Comparison of ENCODE assay signal across 9 mouse cellular contexts in genomic region chr8:44985326-44986288, GRCm38 (mm10). TPM values are rescaled to one million over a fixed set of nuclear protein-coding genes. Genes with fewer than 3 reads are reported as not detected.
DNase-seq lines count a peak whose midpoint lies in the region; ATAC-seq and TF ChIP-seq lines count a peak whose summit lies in the region.
"Had no signal": no experiment of that assay in that cellular context is flagged by ENCODE, and none has a peak within 500 bp of the region (broad histone marks: within the 10 kb centered on the region; RNA-seq: fewer than 3 reads in every experiment).

No protein-coding gene starts in this region.

- no peak for TF ChIP-seq CTCF in embryonic fibroblast, embryonic 13.5 days (IDR thresholded peaks at IDR 0.05; ENCODE audit: borderline replicate concordance, insufficient read depth, low read length)

- H3K4me2 ChIP-seq in intestine, embryonic 14.5 days (ENCODE audit: low read length): no peak overlapping the region
- H3K4me2 ChIP-seq in midbrain, embryonic 14.5 days (ENCODE audit: low read length): no peak overlapping the region
- H3K4me2 ChIP-seq: lung, embryonic 15.5 days had no signal

- no peaks in the 10 kb centered on the region for H3K27me3 ChIP-seq in intestine, embryonic 14.5 days (replicated peaks; ENCODE audit: control insufficient read depth, insufficient read depth, low read length)
- 0 out of 2 replicates have a peak, but pooled peaks cover 9% of the 10 kb centered on the region for H3K27me3 ChIP-seq in midbrain, embryonic 14.5 days (ENCODE audit: control insufficient read depth, insufficient read depth, low read length)
- H3K27me3 ChIP-seq: lung, embryonic 15.5 days had no signal

- no peak overlapping the region for H3K4me3 ChIP-seq in embryonic fibroblast, embryonic 13.5 days (ENCODE audit: insufficient read depth, low read length)
- H3K4me3 ChIP-seq in intestine, embryonic 14.5 days (ENCODE audit: low read depth, low read length): no peak overlapping the region
- no peak overlapping the region for H3K4me3 ChIP-seq in midbrain, embryonic 14.5 days (replicated peaks; ENCODE audit: low read depth, low read length)
- H3K4me3 ChIP-seq: lung, embryonic 15.5 days had no signal

- no peaks in the 10 kb centered on the region for H3K9me3 ChIP-seq in intestine, embryonic 14.5 days (ENCODE audit: control insufficient read depth, low read length)
- no peaks in the 10 kb centered on the region for H3K9me3 ChIP-seq in midbrain, embryonic 14.5 days (ENCODE audit: control insufficient read depth, low read length)
- H3K9me3 ChIP-seq: lung, embryonic 15.5 days had no signal

- H3K27ac ChIP-seq in embryonic fibroblast, embryonic 13.5 days (ENCODE audit: insufficient read depth, low read length): peak overlapping the region; percentile 97
- no peak overlapping the region for H3K27ac ChIP-seq in intestine, embryonic 14.5 days (ENCODE audit: low read depth)
- no peak overlapping the region for H3K27ac ChIP-seq in midbrain, embryonic 14.5 days (replicated peaks; ENCODE audit: low read depth, low read length)
- H3K27ac ChIP-seq: lung, embryonic 15.5 days had no signal

- H3K36me3 ChIP-seq in intestine, embryonic 14.5 days (ENCODE audit: control insufficient read depth, insufficient read depth, low read length): peaks cover 22% of the 10 kb centered on the region
- H3K36me3 ChIP-seq in midbrain, embryonic 14.5 days (ENCODE audit: control insufficient read depth, insufficient read depth, low read length): 0 out of 2 replicates have a peak, but pooled peaks cover 3% of the 10 kb centered on the region

- H3K9ac ChIP-seq in intestine, embryonic 14.5 days (ENCODE audit: low read length): no peak overlapping the region
- H3K9ac ChIP-seq in midbrain, embryonic 14.5 days (replicated peaks; ENCODE audit: low read length): no peak overlapping the region
- H3K9ac ChIP-seq: lung, embryonic 15.5 days had no signal

- 40% methylated on average over 10 of the region's 10 CpGs for WGBS in intestine, embryonic 14.5 days
- 22% methylated on average over 10 of the region's 10 CpGs for WGBS in midbrain, embryonic 14.5 days

- TF ChIP-seq POLR2A in embryonic fibroblast, embryonic 13.5 days (IDR thresholded peaks at IDR 0.05; ENCODE audit: low read depth, low read length): no peak

- DNase-seq in cerebellum, adult 8-10 months: peak; percentile 35
- no peak for DNase-seq in cerebellum, adult 11 months
- peak; percentile 80 for DNase-seq in 3T3-L1 (ENCODE audit: low read depth, low spot score)
- DNase-seq in intestine, embryonic 14.5 days (ENCODE audit: low spot score): no peak
- peak; percentile 84 for DNase-seq in midbrain, embryonic 14.5 days
- no peak for DNase-seq in urinary bladder, adult 2 months (ENCODE audit: low spot score)
- no peak for DNase-seq in thymus, postnatal 0 days (ENCODE audit: low spot score)

- H3K4me1 ChIP-seq in embryonic fibroblast, embryonic 13.5 days (ENCODE audit: control insufficient read depth, insufficient read depth, low read length): peaks cover 25% of the 10 kb centered on the region
- H3K4me1 ChIP-seq in intestine, embryonic 14.5 days (replicated peaks; ENCODE audit: control insufficient read depth, insufficient read depth, low read length): 0 out of 2 replicates have a peak, but pooled peaks cover 3% of the 10 kb centered on the region
- H3K4me1 ChIP-seq in midbrain, embryonic 14.5 days (ENCODE audit: control insufficient read depth, insufficient read depth, low read length): 0 out of 2 replicates have a peak, but pooled peaks cover 7% of the 10 kb centered on the region

- 0 out of 2 replicates have a peak, but pooled peaks have one; percentile 27 for ATAC-seq in intestine, embryonic 14.5 days (replicated peaks; ENCODE audit: low FRiP score, low TSS enrichment, low read depth)
- ATAC-seq in midbrain, embryonic 14.5 days (ENCODE audit: low FRiP score, low TSS enrichment): peak; percentile 76

RNA-seq across cellular contexts. Expression of gene Fat1, which starts 50.4 kb away (rescaled TPM):
- polyA plus RNA-seq in embryonic fibroblast, embryonic 13.5 days (2011; ENCODE audit: insufficient read length, low read depth, missing spikeins): 245 and 297 TPM in 2 replicates
- polyA plus RNA-seq in intestine, embryonic 14.5 days (2014; fragmentation: Nextera tagmentation; extraction: Ambion mirVana): 29.3 and 29.7 TPM in 2 replicates
- polyA plus RNA-seq in midbrain, embryonic 14.5 days (2014; fragmentation: Nextera tagmentation; extraction: Ambion mirVana): 22.8 and 23.5 TPM in 2 replicates
- polyA plus RNA-seq in urinary bladder, adult 2 months (2012; rRNA removed): 52.0 and 53.5 TPM in 2 replicates
- polyA plus RNA-seq in thymus, postnatal 0 days (2015; fragmentation: Nextera tagmentation; extraction: Ambion mirVana): 2.3 TPM in 2 replicates

Comparison
In these comparisons a context has a peak if more than half of its experiments do, and no peak if none do; other contexts are left out.
1. DNase-seq: peak in cerebellum, adult 8-10 months (single experiment), 3T3-L1 (single experiment) and midbrain, embryonic 14.5 days (single experiment); none in cerebellum, adult 11 months (single experiment), intestine, embryonic 14.5 days (single experiment), urinary bladder, adult 2 months (single experiment) and thymus, postnatal 0 days (single experiment).